Mouse (Mus musculus): ENCODE measurements around the gene Fam187b. TPM values are rescaled to one million over a fixed set of nuclear protein-coding genes. Genes with fewer than 3 reads are reported as not detected.
"Not testable (repeated sequence)": the region's sequence is repeated elsewhere in the genome, so short reads cannot be mapped to it uniquely, and the experiment has no call there.

Fam187b gene
- polyA plus RNA-seq (2016; fragmentation: Nextera tagmentation; extraction: Ambion mirVana) = 0.42 and 0.46 TPM in 2 replicates

DNA sequence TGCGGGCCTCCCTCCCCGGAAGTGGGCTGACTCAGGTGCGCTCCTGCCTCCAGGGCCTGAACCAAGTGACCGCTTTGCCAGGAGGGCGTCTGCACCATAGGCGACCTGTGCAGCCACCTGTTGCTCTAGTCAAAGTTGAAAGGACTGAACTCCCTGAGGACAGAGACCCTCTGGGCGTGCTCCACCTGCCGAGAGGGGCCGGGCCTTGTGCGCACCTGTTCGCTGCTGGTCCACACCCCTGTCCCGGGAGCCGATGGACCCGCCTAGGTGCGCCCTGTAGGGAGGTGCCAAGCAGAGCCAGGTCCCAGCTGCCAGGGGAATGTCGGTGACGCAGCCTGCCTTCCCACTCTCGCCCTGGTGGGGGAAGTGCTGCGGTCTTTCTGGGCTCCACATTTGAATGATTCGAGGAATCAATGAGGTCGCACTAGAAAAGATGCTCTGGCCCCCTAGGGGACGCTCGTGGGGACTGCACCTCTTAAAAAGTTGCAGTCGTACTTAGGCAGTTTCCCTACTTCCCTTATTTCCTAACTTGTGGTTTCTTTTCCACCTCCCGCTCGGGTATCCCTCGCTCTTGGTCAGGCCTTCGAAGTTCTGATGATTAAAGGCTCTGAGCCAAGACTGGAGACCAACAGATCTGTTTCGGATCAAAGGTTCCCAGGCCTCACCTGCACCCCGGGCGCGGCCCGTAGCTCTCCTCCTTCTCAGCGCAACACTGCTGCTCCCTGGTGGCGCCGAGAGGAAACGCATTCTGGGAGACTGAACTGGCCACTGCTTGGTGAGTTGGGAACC lies at the start of gene Fam187b:
Fam187b (plus strand) TSS at position 290 of the 789 bp plus-strand sequence.
- peak within 1 kb of the TSS; percentile 65 for H3K4me2 ChIP-seq (replicated peaks)

DNA sequence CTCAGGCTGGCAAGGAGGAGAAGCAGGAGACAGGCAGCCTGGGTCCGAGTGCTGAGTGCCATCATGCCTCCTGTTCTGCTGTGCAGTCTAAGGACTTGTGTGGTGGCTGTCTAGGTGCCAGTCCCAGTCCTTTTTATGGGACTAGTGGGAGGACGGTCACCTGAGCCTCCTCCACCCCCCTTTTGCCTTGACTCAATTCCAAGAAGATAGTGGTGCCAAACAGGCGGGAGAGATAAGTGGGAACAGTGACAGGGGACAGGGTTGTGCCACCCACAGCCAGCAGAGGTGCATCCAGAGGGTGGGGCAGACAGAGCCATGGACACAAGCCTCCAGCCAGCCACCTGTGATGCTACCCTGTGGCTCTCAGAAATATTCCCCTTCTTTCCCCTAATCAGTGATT lies 49.5 kb upstream of the Fam187b start:
- no peaks in the 10 kb centered on the region for H3K4me1 ChIP-seq
- WGBS = 70% methylated on average over 3 of the region's 3 CpGs
- ATAC-seq (ENCODE audit: low FRiP score, low read depth) = no peak

More for the DNA sequence above, at the start of gene Fam187b:
- Histone ChIP-seq H3K4me3 (peak within 1 kb of the TSS; percentile 33), H3K27me3 (replicated peaks) (peaks cover 17% of the 10 kb centered on the region), H3K9ac (peak within 1 kb of the TSS; percentile 42), H3K4me1 (peaks cover 10% of the 10 kb centered on the region), H3K27ac (no peak within 1 kb of the TSS), H3K9me3 (no peaks in the 10 kb centered on the region), H3K36me3 (no peaks in the 10 kb centered on the region)
- ATAC-seq (ENCODE audit: low FRiP score, low read depth) = peak; percentile 81
- under 1% methylated on average over 36 of the region's 37 CpGs for WGBS

DNA sequence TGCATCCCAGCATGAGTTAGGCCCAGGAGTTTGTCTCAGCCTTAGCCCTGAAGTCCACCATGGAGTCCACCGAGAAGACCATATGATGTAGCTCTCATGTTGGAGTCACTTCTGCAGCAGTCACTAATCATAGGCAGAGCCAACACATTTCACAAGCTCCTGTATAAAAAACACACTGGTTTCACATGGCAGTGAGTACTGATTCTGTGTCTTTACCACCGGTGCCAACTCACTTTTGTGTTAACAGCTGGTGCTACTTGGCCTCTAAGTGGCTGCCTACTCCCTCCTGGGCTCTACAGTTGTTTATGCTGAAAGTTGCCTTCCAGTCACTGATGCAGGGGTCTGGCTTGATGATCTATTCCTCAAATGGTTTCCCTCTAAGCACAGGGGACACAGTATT lies 49.0 kb upstream of the Fam187b start, which contains the start of gene Hamp2:
Hamp2 (minus strand) TSS at position 101 of the 400 bp plus-strand sequence.
- ATAC-seq (ENCODE audit: low FRiP score, low read depth); H3K9me3 ChIP-seq; H3K4me1 ChIP-seq; H3K4me3 ChIP-seq; H3K9ac ChIP-seq; H3K27ac ChIP-seq; H3K27me3 ChIP-seq (replicated peaks); H3K36me3 ChIP-seq; H3K4me2 ChIP-seq (replicated peaks): not testable (repeated sequence)
- 67% methylated on average over 2 of the region's 2 CpGs for WGBS

More for the DNA sequence above, 49.5 kb upstream of the Fam187b start:
- no peak overlapping the region for H3K4me3 ChIP-seq
- H3K36me3 ChIP-seq = no peaks in the 10 kb centered on the region
- H3K27ac ChIP-seq = no peak overlapping the region
- no peaks in the 10 kb centered on the region for H3K27me3 ChIP-seq (replicated peaks)
- no peak overlapping the region for H3K4me2 ChIP-seq (replicated peaks)
- H3K9me3 ChIP-seq = no peaks in the 10 kb centered on the region
- H3K9ac ChIP-seq = no peak overlapping the region

DNA sequence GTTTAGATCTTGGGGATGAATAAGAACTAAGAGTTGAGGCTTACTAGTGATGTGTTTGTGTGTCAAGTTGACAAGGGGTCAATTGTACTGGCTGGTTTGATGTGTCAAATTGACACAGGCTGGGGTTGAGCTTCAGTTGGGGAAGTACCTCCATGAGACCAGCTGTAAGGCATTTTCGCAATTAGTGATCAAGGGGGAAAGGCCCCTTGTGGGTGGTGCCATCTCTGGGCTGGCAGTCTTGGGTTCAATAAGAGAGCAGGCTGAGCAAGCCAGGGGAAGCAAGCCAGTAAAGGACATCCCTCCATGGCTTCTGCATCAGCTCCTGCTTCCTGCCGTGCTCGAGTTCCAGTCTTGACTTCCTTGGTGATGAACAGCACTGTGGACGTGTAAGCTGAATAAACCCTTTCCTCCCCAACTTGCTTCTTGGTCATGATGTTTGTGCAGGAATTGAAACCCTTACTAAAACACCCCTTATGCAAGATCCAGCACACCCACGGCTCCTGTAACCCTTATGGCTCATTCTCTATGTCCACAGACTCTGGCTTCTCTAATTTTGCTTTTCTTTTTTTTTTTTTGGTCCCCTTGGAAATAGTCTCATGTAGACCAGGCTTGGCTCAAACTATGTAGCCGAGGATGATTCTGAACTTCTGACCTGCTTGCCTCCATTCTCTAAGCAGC lies 38.0 kb upstream of the Fam187b start:
- not testable (repeated sequence) for H3K36me3 ChIP-seq; H3K4me2 ChIP-seq (replicated peaks); H3K27me3 ChIP-seq (replicated peaks); H3K9ac ChIP-seq; H3K4me3 ChIP-seq; H3K9me3 ChIP-seq; H3K27ac ChIP-seq; ATAC-seq (ENCODE audit: low FRiP score, low read depth); H3K4me1 ChIP-seq
- 82% methylated on average over 6 of the region's 6 CpGs for WGBS

DNA sequence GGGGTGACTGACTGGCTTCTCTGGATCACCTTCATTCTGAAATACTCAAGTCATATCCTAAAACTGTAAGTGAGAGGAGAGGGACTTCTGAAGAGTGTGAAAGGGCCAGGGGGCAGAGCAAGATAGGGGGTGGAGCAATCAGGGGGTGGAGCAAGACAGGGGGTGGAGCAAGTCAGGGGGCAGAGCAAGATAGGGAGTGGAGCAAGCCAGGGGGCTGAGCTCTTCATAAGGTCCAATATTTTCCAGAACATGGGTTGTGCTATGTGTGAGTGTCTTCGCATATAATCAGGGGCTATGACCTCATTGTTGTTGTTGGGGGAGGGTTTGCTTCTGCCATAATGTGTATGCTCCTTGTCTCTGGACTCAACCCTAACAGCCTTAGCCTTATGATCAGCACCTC lies 33.5 kb upstream of the Fam187b start:
- not testable (repeated sequence) for H3K9ac ChIP-seq; H3K36me3 ChIP-seq; H3K4me2 ChIP-seq (replicated peaks); H3K9me3 ChIP-seq; H3K4me3 ChIP-seq; H3K27ac ChIP-seq; H3K4me1 ChIP-seq; H3K27me3 ChIP-seq (replicated peaks); ATAC-seq (ENCODE audit: low FRiP score, low read depth)
- 85% methylated on average over 1 of the region's 1 CpGs for WGBS

DNA sequence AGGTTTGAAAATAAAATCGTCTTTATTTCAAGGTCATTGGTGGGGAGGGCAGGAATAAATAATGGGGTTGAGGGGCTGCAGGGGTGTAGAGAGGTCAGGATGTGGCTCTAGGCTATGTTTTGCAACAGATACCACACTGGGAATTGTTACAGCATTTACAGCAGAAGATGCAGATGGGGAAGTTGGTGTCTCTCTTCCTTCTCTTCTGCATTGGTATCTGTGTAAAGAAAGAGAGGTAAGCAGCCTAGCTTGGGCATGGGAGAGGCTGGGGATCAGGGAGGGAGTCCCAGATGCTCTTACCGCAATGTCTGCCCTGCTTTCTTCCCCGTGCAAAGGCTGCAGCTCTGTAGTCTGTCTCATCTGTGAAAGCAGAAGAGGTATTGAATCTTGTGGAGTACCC lies 31.2 kb upstream of the Fam187b start:
- not testable (repeated sequence) for H3K27me3 ChIP-seq (replicated peaks); H3K9me3 ChIP-seq; H3K9ac ChIP-seq; ATAC-seq (ENCODE audit: low FRiP score, low read depth); H3K27ac ChIP-seq; H3K4me3 ChIP-seq; H3K4me1 ChIP-seq; H3K4me2 ChIP-seq (replicated peaks)
- WGBS = 64% methylated on average over 3 of the region's 3 CpGs
- H3K36me3 ChIP-seq = peaks cover 14% of the 10 kb centered on the region

- WGBS = 75% methylated on average over 9 of the region's 9 CpGs
- H3K27me3 ChIP-seq (replicated peaks) = no peaks in the 10 kb centered on the region
- no peak within 1 kb of the TSS for H3K4me3 ChIP-seq
- no peak within 1 kb of the TSS for H3K9ac ChIP-seq
- H3K36me3 ChIP-seq = peaks cover 19% of the 10 kb centered on the region
- H3K9me3 ChIP-seq = no peaks in the 10 kb centered on the region
- ATAC-seq (ENCODE audit: low FRiP score, low read depth) = no peak
- H3K4me2 ChIP-seq (replicated peaks) = no peak within 1 kb of the TSS
- H3K4me1 ChIP-seq = no peaks in the 10 kb centered on the region
- H3K27ac ChIP-seq = no peak within 1 kb of the TSS
Observed at GRCm38 (mm10) chr7:30943909-30944635, 29.5 kb upstream of the Fam187b start, which contains the start of gene Hamp. TSS of gene Hamp (minus strand) at chr7:30944032.

DNA sequence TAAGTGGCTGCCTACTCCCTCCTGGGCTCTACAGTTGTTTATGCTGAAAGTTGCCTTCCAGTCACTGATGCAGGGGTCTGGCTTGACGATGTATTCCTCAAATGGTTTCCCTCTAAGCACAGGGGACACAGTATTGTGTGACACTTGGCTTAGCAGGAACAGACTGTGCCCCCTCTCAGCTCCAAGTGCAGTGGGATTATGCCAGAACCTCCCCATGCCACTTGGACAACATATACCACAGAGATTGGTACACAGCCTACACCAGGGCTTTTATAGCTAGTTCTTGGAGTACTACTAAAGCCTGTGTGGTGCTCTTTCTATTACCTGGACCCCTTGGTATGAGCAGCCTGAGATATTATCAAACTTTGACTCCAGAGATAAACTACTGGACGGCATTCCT lies 28.9 kb upstream of the Fam187b start:
- H3K9ac ChIP-seq; H3K9me3 ChIP-seq; H3K4me3 ChIP-seq; H3K4me1 ChIP-seq; H3K4me2 ChIP-seq (replicated peaks); H3K27me3 ChIP-seq (replicated peaks); ATAC-seq (ENCODE audit: low FRiP score, low read depth); H3K27ac ChIP-seq: not testable (repeated sequence)
- peaks cover 26% of the 10 kb centered on the region for H3K36me3 ChIP-seq
- WGBS = 76% methylated on average over 2 of the region's 2 CpGs

- not testable (repeated sequence) for H3K27ac ChIP-seq; H3K9me3 ChIP-seq; H3K4me3 ChIP-seq; ATAC-seq (ENCODE audit: low FRiP score, low read depth); H3K4me2 ChIP-seq (replicated peaks); H3K4me1 ChIP-seq; H3K27me3 ChIP-seq (replicated peaks); H3K9ac ChIP-seq
- peaks cover 33% of the 10 kb centered on the region for H3K36me3 ChIP-seq
- 93% methylated on average over 7 of the region's 7 CpGs for WGBS
Observed at GRCm38 (mm10) chr7:30945466-30945865, 28.1 kb upstream of the Fam187b start.

- Histone ChIP-seq H3K27me3 (replicated peaks) (no peaks in the 10 kb centered on the region), H3K4me1 (no peaks in the 10 kb centered on the region), H3K4me2 (replicated peaks) (no peak overlapping the region), H3K9ac (no peak overlapping the region), H3K9me3 (no peaks in the 10 kb centered on the region), H3K27ac (no peak overlapping the region), H3K4me3 (no peak overlapping the region), H3K36me3 (peaks cover 37% of the 10 kb centered on the region)
- no peak for ATAC-seq (ENCODE audit: low FRiP score, low read depth)
- 97% methylated on average over 7 of the region's 7 CpGs for WGBS
Observed at GRCm38 (mm10) chr7:30945876-30946275, 27.7 kb upstream of the Fam187b start.

DNA sequence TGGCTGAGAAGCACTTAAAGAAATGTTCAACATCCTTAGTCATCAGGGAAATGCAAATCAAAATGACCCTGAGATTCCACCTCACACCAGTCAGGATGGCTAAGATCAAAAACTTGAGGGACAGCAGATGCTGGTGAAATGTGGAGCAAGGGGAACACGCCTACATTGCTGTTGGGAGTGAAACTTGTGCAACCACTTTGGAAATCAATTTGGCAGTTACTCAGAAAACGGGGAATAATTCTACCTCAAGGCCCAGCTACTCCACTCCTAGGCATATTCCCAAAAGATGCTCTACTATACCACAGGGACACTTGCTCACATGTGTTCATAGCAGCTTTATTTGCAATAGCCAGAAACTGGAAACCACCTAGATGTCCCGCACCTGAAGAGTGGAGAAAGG lies 23.7 kb upstream of the Fam187b start:
- H3K4me2 ChIP-seq (replicated peaks); H3K4me3 ChIP-seq; H3K9ac ChIP-seq; H3K9me3 ChIP-seq; H3K27ac ChIP-seq; ATAC-seq (ENCODE audit: low FRiP score, low read depth); H3K4me1 ChIP-seq; H3K27me3 ChIP-seq (replicated peaks): not testable (repeated sequence)
- peaks cover 75% of the 10 kb centered on the region for H3K36me3 ChIP-seq
- WGBS = 94% methylated on average over 3 of the region's 3 CpGs
